Mouse (Mus musculus) right cerebral cortex, postnatal 14 days (tissue): ENCODE results near the gene Ammecr1.

Experiments
- DNase-seq: peaks from one replicate; pipeline ENCODE4 v3.0.0; 2022

Ammecr1 gene

DNA sequence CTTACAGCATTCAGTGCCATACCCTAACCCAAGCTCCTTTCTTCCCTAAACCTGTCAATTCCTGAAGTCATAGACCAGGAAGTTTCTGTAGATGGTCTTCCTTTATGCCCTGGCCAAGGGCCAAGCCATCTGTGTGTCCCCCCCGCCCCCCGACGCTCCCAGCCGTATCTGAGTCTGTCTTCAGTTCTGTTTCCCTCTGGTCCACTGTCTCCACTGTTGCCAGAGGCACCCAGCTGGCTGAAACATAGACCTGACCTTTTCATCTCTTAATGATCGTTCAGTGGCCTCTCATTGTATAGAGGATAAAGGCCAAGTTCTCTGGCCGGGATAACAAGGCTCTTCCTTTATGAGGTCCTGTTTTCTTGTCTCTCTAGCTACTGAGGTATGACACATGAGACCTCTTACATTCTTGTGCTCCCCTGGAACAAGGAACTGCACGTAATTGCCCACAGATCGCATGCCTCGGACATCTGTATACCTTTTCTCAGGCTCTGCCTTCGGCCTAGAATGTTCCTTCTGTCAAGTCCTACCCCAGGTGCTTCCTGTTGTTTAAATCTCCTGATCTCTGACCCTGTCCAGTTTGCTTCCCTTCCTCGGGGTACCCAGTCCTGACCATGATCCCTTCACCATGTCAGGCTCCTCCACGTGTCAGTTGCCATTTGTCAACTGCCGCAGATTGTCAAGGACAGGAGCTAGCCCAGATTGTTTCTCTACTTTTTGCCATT is 138.2 kb downstream of the Ammecr1 start:
- DNase-seq = no peak

- no peak for DNase-seq
These were observed 138.9 kb downstream of the Ammecr1 start for GRCm38 (mm10) chrX:142827644-142828043.

DNA sequence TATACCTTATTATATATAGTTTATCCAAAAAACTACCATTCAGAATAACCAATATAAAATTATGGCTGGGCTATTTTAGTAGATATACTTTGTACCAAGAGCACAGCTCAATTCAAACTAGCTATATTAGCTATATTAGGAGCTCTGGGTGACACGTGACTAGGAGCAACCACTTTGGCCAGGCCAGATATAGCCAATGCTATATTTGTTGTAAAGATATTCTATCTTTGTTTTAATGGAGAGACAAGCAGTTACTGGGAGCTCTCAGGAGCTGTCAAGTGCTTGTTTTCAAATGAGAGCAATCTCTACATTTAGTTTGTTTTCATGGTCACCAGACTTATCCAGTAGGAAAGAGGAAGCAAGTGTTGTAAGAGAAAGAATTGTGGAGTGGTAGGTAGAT is 141.2 kb downstream of the Ammecr1 start:
- DNase-seq = no peak

DNA sequence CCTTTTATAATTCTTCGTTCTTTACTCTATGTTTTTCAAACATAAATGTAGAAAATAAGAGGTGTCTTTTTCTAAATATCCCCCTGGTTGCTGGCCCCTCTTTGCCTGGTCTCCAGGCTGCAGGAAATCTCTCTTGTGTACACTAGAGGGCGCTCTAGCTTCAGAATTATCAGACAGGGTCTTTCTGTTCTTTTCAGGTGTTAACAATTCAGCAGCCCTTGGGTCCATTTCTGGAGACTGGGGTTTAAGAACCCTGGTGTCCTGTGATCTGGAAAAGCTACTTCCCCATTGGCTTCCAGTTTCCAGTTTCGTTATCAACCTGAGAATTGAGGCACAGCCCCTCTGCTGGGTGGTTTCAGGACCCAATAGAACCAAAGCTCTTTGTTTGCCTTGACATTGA is 144.7 kb downstream of the Ammecr1 start:
- no peak for DNase-seq

DNA sequence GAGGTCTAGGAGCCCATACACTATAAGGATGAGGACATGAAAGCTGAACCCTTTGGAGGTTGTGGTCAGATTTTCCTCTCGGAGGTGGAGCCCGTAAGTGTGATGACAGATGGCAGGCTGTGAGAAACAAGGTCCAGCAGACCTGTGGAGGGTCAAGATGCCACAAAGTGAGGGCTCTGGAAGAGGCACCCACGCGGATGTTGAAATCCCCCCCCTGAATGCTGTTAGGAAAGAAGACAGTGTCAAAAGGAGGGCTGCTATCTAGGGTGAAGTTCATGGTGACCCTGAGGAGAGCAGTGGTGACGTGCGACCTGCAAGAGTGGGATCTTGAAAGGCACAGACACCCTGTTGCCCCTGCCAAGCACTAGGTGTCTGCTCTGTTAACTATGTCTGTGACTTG is 145.3 kb downstream of the Ammecr1 start:
- no peak for DNase-seq

DNA sequence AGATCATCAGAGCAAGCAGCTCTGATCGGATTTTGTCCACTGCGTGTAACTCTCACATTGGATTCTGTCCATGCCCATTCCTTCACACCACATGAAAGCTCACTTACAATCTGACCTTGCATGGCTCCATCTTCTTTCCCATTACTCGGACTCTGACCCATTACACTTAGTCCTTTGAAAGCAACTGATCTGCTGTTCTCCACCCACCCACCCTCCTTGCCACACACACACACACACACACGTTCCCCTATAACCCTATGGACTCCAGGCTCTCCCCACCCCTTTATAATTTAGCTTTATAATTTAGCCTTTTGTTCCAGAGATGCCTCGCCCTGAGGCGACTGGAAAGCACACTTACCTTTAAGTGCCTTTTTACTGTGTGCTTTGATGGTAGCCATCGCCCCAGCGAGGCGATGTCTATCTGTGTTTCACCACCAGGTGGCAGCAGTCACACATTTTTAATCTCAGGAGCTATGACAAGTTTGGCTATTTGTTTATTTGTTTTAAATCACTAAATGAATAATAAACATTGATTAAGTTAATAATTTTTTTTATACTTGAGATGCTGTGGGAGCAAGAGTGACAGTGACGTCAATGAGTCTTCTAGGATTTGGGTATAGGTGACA is 148.4 kb downstream of the Ammecr1 start:
- DNase-seq = peak; percentile 22

GRCm38 (mm10) chrX:142813146-142813545 is 153.4 kb downstream of the Ammecr1 start:
- DNase-seq = peak; percentile 64

- DNase-seq = peak; percentile 41
These were observed 158.1 kb downstream of the Ammecr1 start for GRCm38 (mm10) chrX:142808411-142808810.

- no peak for DNase-seq
These were observed 159.9 kb downstream of the Ammecr1 start for GRCm38 (mm10) chrX:142806620-142807061.

DNA sequence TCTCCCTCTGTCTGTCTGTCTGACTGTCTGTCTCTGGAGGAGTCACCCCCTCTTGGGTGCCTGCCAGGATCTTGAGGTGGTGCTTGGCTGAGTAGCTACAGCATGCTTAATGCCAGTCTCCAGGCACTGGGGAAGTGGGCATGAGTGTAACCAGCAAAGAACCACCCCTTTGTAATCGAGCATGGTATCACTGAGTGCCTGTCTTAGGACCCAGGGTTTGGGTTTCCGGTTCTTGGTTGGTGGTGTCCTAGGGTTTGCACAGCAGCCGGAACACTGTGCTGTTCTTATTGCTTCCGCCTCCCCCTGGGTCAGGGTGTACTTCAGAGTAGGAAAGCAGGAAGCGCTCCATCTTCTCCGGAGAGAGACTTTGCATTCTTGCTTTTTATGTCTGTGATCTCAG is 160.4 kb downstream of the Ammecr1 start:
- DNase-seq = no peak

- DNase-seq = peak; percentile 38
These were observed 161.9 kb downstream of the Ammecr1 start for GRCm38 (mm10) chrX:142804596-142804995.
